Mouse (Mus musculus): Measurements from ENCODE around the gene Sppl2b.
"Not testable (repeated sequence)": the region's sequence is repeated elsewhere in the genome, so short reads cannot be mapped to it uniquely, and the experiment has no call there.

Gene Sppl2b

GRCm38 (mm10) chr10:80823847-80824643 is 31.0 kb upstream of the Sppl2b start:
- DNase-seq (ENCODE audit: extremely low read depth, insufficient read length, low spot score): peak; percentile 41

DNA sequence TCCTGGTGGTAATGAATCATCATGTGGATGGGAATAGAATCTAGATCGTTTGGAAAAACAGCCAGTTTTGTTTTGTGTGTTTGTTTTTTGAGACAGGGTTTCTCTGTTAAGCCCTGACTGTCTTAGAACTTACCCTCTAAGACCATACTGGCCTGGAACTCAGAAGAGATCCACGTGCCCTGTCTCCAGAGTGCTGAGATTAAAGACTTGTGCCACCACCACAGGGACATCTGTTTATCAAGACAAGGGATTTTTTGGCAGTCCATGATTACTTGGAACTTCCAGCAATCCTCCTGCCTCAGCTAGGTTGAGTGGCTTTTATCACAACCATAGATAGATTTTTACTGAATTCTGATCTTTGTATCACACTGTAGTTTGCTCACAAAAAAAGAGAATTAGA is 30.2 kb upstream of the Sppl2b start:
- DNase-seq (ENCODE audit: extremely low read depth, insufficient read length, low spot score): no peak

DNA sequence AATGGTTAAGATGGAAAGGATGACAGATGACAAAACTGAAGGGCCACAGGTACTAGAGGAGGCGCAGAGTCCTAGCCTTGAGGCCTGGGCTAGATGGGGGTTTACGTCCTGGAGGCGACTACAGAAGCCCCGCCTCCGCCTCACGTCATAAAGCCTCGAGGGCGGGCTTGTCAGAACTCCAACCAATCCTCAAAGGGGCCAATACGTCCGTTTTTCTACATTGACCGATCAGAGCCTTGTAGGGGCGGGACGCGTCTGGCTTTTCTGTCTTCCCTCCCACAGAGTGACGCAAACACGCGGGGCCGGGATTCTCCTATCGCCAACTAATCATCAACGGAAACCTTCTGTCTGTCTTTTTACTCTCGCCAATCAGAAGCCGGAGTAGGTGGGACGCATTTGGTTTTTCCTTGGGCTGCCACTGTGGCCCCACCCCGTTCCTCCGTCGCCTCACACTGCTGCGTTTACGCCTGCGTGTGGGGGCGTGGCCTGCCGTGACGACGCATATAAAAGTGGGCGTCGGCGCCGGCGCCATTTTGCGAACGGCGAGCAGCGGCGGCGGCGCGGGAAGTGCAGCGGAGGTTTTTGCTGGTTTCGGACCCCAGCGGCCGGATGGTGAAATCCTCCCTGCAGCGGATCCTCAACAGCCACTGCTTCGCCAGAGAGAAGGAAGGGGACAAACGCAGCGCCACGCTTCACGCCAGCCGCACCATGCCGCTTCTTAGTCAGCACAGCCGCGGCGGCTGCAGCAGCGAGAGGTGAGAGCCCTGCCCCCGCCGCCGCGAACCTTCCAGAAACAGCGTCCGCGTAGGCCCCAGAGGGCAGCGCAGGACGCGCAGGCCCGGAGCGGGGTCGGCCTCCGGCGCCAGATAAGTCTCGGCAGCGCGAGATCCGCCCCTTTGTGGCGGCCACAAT is 28.7 kb upstream of the Sppl2b start, which contains the start of gene Oaz1:
TSS of gene Oaz1 (plus strand) at position 506 of the 912 bp plus-strand sequence.
- peak; percentile 97 for DNase-seq (ENCODE audit: extremely low read depth, insufficient read length, low spot score)

DNA sequence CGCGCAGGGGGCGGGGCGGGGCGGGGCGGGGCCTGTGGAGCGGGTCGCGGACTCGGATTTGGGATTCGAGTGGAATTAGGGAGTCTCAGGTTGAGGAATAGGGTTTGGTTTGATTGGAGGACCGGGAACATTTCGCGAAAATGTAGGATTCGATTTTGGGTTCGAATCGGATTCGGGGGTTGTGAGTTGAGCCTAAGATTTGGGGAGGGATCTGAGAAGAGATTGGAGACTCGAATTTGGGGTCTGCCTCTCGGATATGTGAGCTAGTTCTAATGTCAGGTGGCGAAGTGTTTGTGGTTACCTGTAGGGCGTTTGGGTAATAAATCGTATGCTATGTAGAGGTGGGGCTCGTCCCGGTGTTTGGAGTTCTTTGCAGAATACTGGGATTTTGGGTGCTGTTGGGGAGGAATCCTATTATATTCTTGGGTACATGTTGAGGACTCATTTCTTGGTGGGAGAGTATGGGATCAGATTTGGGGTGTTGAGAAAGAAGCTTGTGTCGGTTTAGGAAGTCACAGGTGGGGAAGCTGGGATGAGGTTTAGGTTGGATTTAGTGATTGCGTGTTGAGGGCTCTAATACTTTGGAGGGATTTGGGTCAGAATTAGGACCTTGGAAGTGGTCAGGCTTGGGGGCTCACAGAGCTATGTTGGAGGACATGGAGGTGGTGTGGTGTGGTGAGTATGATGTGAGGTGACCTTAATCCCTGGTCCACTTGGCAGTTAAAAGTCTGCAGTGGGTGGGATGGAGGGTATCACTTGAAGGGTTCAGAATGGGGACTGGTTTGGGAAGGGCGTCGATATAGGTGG is 27.8 kb upstream of the Sppl2b start:
- DNase-seq (ENCODE audit: extremely low read depth, insufficient read length, low spot score): no peak

DNA sequence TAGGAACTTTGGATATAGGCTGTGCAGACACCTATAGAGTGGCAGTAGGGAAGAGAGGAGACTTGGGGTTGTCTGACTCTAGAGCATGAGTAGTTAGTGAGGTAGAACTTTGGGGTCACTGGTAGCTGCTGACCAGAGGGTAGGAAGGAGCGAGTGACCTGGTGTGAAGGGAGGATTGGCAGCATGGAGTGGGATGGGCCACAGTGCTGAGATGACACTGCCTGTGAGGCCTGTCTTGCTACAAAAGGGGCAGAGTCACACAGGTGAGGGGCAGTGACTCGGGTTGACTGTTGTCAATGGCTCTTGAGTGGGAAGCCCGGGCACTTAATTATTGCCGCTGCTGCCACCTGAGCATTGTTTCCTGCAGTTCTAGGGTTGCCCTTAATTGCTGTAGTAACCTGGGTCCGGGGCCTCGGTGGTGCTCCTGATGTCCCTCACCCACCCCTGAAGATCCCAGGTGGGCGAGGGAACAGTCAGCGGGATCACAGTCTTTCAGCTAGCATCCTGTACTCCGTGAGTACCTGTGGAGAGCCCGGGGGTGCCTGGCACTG is 27.1 kb upstream of the Sppl2b start:
- no peak for DNase-seq (ENCODE audit: extremely low read depth, insufficient read length, low spot score)

- DNase-seq (ENCODE audit: extremely low read depth, insufficient read length, low spot score): not testable (repeated sequence)
Observed at GRCm38 (mm10) chr10:80828587-80828986, 26.5 kb upstream of the Sppl2b start.

DNA sequence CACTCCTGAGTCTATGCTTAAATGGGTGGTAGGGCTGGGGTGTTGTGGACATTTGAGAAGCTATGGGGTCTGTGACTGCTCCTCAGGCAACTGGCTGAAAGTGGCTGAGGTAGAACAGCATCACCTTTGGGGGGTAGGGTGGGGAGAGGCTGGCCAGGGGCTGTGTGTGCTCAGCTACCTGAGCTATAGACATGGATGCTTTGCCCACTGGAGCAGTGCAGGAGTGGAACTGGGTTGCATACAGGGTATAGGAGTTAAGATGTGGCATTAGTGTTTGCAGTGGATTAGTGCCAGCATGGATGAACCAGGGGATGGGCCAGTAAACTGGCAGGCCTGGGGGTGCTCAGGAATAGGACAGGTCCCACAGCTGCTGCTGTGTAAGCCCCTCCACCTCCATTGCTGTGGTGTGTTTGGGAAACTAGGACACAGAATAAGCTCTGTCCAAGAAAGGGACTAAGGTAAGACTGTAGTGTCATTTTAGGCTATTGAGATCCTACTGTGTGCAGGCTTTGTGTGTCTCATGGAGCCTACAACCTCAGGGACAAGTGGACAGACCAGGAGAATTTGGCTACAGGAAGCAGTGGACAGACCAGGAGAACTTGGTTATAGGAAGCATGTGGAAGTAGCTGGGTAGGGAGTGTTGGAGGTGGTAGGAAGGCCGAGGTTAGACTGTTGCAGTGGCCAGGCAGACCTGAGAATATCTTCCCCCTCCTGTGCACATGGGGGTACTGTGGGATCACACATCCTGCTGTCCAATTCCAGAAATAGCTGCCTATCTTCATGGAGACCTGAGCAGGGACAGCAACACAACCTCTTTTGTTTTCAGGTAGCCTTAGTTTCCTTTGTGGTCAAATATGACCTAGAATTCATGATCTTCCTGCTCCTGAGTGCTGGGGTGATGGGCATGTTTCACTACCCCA is 25.5 kb upstream of the Sppl2b start:
- DNase-seq (ENCODE audit: extremely low read depth, insufficient read length, low spot score): no peak

DNA sequence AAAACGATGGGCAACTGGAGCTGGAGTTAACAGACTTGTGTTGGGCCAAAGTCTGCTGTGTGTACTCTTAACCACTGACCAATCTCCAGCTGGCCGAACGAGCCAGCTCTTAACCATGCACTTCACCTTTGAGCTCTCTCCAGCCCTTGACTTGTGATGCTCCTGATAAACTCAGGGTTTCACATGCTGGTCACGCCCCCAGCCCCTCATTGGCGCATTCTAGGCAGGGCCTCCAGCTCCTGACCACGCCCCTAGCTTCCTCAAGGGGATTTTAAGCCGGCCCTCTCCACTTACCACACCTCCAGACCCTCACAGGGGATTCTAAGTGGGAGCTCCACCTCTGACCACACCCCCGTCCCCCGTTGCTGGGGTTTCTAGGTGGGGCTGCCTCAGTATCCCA is 23.9 kb upstream of the Sppl2b start:
- DNase-seq (ENCODE audit: extremely low read depth, insufficient read length, low spot score): peak; percentile 47

GRCm38 (mm10) chr10:80832818-80833217 is 22.3 kb upstream of the Sppl2b start:
- no peak for DNase-seq (ENCODE audit: extremely low read depth, insufficient read length, low spot score)

- no peak for DNase-seq (ENCODE audit: extremely low read depth, insufficient read length, low spot score)
Observed at GRCm38 (mm10) chr10:80835617-80836016, 19.5 kb upstream of the Sppl2b start.

DNA sequence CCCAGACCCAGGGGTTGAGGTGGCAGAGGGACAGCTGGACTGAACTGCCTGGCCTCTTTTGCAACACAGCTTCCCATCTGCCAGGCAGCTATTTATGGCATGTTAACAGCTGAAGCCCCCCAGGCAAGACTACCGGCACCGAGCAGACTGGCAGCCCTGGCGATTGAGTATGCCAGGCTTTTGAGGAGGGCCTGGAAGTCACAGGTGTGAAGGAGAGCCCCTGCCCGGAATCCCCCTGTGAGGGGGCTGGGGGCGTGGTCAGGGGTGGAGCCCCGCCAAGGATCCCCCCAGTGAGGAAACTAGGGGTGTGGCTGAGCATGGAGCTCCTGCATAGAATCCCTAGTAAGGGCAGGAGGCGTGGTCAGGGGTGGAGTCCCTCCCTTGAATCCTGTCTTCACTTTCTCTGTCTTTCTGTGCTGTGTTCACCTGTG is 18.1 kb upstream of the Sppl2b start:
- no peak for DNase-seq (ENCODE audit: extremely low read depth, insufficient read length, low spot score)

DNA sequence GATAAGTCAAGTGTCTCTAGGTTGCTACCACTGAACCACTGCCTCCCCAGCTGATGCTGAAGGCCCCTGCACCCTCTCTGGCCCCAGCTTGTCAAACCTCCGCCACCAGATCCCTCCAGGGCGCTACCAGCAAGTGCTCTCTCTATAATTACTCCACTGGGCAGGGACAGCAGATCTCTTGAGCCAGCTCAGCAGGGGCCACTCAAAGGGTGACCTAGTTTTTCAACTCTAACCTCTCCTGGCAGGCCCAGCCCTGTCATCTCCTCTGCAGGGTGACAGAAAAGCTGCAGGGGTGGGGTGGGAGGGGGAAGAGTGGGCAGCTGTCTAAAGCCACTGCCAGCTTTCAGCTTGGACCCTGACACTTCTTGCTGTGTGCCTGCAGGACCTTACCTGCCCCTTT is 17.2 kb upstream of the Sppl2b start:
- no peak for DNase-seq (ENCODE audit: extremely low read depth, insufficient read length, low spot score)

- no peak for DNase-seq (ENCODE audit: extremely low read depth, insufficient read length, low spot score)
Observed at GRCm38 (mm10) chr10:80838346-80838912, 16.6 kb upstream of the Sppl2b start.

GRCm38 (mm10) chr10:80839848-80840247 is 15.2 kb upstream of the Sppl2b start:
- DNase-seq (ENCODE audit: extremely low read depth, insufficient read length, low spot score): no peak

DNA sequence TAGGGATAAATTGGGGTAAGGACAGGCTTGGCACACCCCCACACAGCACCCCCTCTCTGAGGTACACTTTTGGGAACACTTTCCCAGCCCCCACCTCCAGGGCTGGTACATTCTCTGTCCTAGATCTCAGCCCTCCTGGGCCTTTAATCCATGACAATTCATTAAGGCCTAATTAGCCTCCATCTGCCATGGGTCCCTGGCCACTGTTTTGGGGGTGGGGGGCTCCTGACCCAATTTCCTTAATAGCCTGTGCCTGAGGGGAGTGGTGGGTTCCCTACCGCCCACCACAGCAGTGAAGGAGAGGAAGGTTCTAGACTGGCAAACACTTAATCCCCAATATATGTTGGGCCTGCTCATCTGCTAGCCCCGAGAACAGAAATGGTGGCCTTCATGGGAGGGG is 13.4 kb upstream of the Sppl2b start:
- DNase-seq (ENCODE audit: extremely low read depth, insufficient read length, low spot score): no peak

- no peak for DNase-seq (ENCODE audit: extremely low read depth, insufficient read length, low spot score)
Observed at GRCm38 (mm10) chr10:80842334-80842733, 12.7 kb upstream of the Sppl2b start.

DNA sequence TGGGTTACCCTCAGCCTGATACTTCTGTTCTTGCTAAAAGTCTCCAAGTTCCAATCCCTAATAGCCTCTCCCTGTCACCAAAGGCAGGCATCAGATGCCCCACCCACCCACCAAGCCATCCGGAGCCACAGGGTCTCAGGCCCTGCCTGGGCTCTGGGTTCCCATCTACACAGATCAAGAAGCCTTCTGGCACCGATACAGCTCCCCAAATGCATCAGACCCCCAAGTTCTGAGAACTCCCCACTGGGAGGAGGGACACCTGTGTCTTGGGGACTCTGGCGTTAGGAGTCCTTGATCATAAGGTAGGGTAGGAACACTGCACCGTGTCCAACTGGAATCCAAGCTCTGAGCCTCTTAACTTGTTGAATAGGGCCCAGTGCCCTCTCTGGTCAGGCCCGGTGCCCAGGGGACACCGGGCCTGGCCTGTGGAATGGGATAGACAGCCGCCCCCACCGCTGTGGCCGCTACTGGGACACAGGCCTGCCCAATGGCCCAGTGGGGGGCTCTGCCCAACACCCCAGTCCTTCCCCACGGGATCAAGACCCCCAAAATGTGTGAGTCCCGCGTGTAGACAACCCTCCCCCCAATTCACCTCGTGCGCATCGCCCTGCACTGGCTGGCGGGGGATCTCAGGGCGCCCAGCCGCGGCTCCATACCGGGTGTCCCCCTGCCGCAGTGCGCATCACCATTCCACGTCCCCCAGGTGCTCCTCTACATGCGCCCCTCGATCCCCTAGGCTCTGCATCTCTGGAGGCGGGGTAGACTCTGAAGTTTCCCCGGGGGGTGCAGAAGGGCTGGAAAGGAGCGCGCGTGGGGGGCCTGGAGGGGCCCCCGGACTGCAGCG is 11.8 kb upstream of the Sppl2b start:
- DNase-seq (ENCODE audit: extremely low read depth, insufficient read length, low spot score): no peak

- DNase-seq (ENCODE audit: extremely low read depth, insufficient read length, low spot score): no peak
Observed at GRCm38 (mm10) chr10:80843931-80844547, 11.0 kb upstream of the Sppl2b start, which contains the start of gene Lingo3. Gene Lingo3, minus strand, starts transcription at chr10:80844039.
